29 mouse cellular contexts compared by ENCODE assay signal in genomic region chr16:36728959-36729358, GRCm38 (mm10). TPM values are rescaled to one million over a fixed set of nuclear protein-coding genes. Genes with fewer than 3 reads are reported as not detected.
DNase-seq lines count a peak whose midpoint lies in the region; ATAC-seq lines count a peak whose summit lies in the region.
"Had no signal": no experiment of that assay in that cellular context is flagged by ENCODE, and none has a peak within 500 bp of the region (broad histone marks: within the 10 kb centered on the region; RNA-seq: fewer than 3 reads in every experiment).

No protein-coding gene starts in this region.

- no peaks in the 10 kb centered on the region for H3K36me3 ChIP-seq in forebrain, embryonic 12.5 days (replicated peaks)
- no peaks in the 10 kb centered on the region for H3K36me3 ChIP-seq in midbrain, embryonic 16.5 days (ENCODE audit: control insufficient read depth, insufficient read depth, low read length)
- H3K36me3 ChIP-seq: embryonic facial prominence, embryonic 13.5 days; embryonic facial prominence, embryonic 15.5 days; forebrain, embryonic 10.5 days; forebrain, embryonic 15.5 days; G1E had no signal

- H3K27ac ChIP-seq in forebrain, embryonic 12.5 days, result no peak overlapping the region
- H3K27ac ChIP-seq in midbrain, embryonic 16.5 days (ENCODE audit: low read length), result no peak overlapping the region
- H3K27ac ChIP-seq: embryonic facial prominence, embryonic 13.5 days; embryonic facial prominence, embryonic 15.5 days; forebrain, embryonic 10.5 days; forebrain, embryonic 13.5 days; forebrain, embryonic 15.5 days had no signal

- ATAC-seq in common myeloid progenitor, adult 5-6 weeks (replicated peaks; ENCODE audit: low read depth, poor library complexity, severe bottlenecking), result peak; percentile 47; the same call in 1 of the 2 replicates
- ATAC-seq in megakaryocyte, adult 5-6 weeks (ENCODE audit: poor library complexity, severe bottlenecking), result peak; percentile 70
- ATAC-seq in neutrophil, adult 5-6 weeks (ENCODE audit: extremely low read depth, insufficient number of reproducible peaks, low FRiP score, poor library complexity, severe bottlenecking), result peak; percentile 44; the same call in 1 of the 2 replicates
- no peak for ATAC-seq in forebrain, embryonic 12.5 days (ENCODE audit: low FRiP score)
- no peak for ATAC-seq in midbrain, embryonic 16.5 days
- ATAC-seq: activated CD4-positive, CD25-positive, alpha-beta regulatory T cell, adult 4 months; forebrain, embryonic 13.5 days; forebrain, embryonic 15.5 days; forebrain, postnatal 0 days; Patski had no signal

- H3K9me3 ChIP-seq in forebrain, embryonic 12.5 days, result no peaks in the 10 kb centered on the region
- H3K9me3 ChIP-seq in midbrain, embryonic 16.5 days (replicated peaks; ENCODE audit: control insufficient read depth, low read length, poor library complexity, severe bottlenecking), result no peaks in the 10 kb centered on the region
- H3K9me3 ChIP-seq: embryonic facial prominence, embryonic 13.5 days; embryonic facial prominence, embryonic 15.5 days; forebrain, embryonic 10.5 days; forebrain, embryonic 13.5 days; forebrain, embryonic 15.5 days; G1E had no signal

- no peak overlapping the region for H3K4me3 ChIP-seq in forebrain, embryonic 12.5 days (replicated peaks)
- H3K4me3 ChIP-seq in midbrain, embryonic 16.5 days (ENCODE audit: low read depth, low read length), result no peak overlapping the region
- H3K4me3 ChIP-seq: embryonic facial prominence, embryonic 13.5 days; embryonic facial prominence, embryonic 15.5 days; erythroblast, embryonic 14.5 days; forebrain, embryonic 10.5 days; forebrain, embryonic 13.5 days; forebrain, embryonic 15.5 days had no signal

- H3K4me1 ChIP-seq in forebrain, embryonic 12.5 days, result no peaks in the 10 kb centered on the region
- no peaks in the 10 kb centered on the region for H3K4me1 ChIP-seq in midbrain, embryonic 16.5 days (ENCODE audit: control insufficient read depth, insufficient read depth, low read length)
- H3K4me1 ChIP-seq: embryonic facial prominence, embryonic 13.5 days; embryonic facial prominence, embryonic 15.5 days; forebrain, embryonic 10.5 days; forebrain, embryonic 13.5 days; forebrain, embryonic 15.5 days had no signal

- 87% methylated on average over 2 of the region's 2 CpGs for WGBS in forebrain, embryonic 12.5 days
- 92% methylated on average over 2 of the region's 2 CpGs for WGBS in midbrain, embryonic 16.5 days

- H3K9ac ChIP-seq in forebrain, embryonic 12.5 days, result no peak overlapping the region
- no peak overlapping the region for H3K9ac ChIP-seq in midbrain, embryonic 16.5 days (ENCODE audit: low read depth, low read length)
- H3K9ac ChIP-seq: embryonic facial prominence, embryonic 13.5 days; embryonic facial prominence, embryonic 15.5 days; forebrain, embryonic 13.5 days; forebrain, embryonic 15.5 days; forebrain, postnatal 0 days had no signal

- H3K27me3 ChIP-seq in forebrain, embryonic 12.5 days, result no peaks in the 10 kb centered on the region
- no peaks in the 10 kb centered on the region for H3K27me3 ChIP-seq in midbrain, embryonic 16.5 days (ENCODE audit: control insufficient read depth, insufficient read depth, low read depth, low read length)
- H3K27me3 ChIP-seq: embryonic facial prominence, embryonic 13.5 days; embryonic facial prominence, embryonic 15.5 days; forebrain, embryonic 13.5 days; forebrain, embryonic 15.5 days had no signal

- peak; percentile 23 for DNase-seq in A20 (ENCODE audit: low read depth, low spot score)
- DNase-seq in adrenal gland, postnatal 4 days (ENCODE audit: low spot score in 2 of 2), result no peak
- no peak for DNase-seq in cerebellum, adult 11-12 months
- DNase-seq: adrenal gland, adult 8-10 months; adrenal gland, postnatal 14 days; adrenal gland, postnatal 36 days; cerebellum, adult 11 months; cerebellum, adult 2 months; cerebellum, adult 9-10 months; cerebellum, postnatal 10 days; cerebellum, postnatal 25 days; embryo, embryonic 11 days; forebrain, postnatal 0 days had no signal

- H3K4me2 ChIP-seq in forebrain, embryonic 12.5 days, result no peak overlapping the region
- no peak overlapping the region for H3K4me2 ChIP-seq in midbrain, embryonic 16.5 days (ENCODE audit: low read length)
- H3K4me2 ChIP-seq: embryonic facial prominence, embryonic 13.5 days; embryonic facial prominence, embryonic 15.5 days; forebrain, embryonic 13.5 days; forebrain, embryonic 15.5 days had no signal

RNA-seq across cellular contexts. Expression of gene Ildr1, which starts 35.2 kb away (rescaled TPM):
- 0.44 TPM in 1 of 2 replicates, not detected in the other for total RNA-seq in common myeloid progenitor, adult 5-6 weeks (2017)
- 0.32 TPM in 1 of 2 replicates, not detected in the other for total RNA-seq in megakaryocyte, adult 5-6 weeks (2015)
- 0.08 and 0.26 TPM in 2 replicates for total RNA-seq in megakaryocyte, adult 5-6 weeks (2017)
- 3.8 and 4.4 TPM in 2 replicates for total RNA-seq in neutrophil, adult 5-6 weeks (2017)
- 1 to 10 TPM in 1 of 2 experiments, under 1 TPM in 1; 0.14 to 3.0 TPM for total RNA-seq in adrenal gland, postnatal 4 days (2021)
- 0.51 and 1.0 TPM in 2 replicates for polyA plus RNA-seq in forebrain, embryonic 12.5 days (2016; fragmentation: Nextera tagmentation; extraction: Ambion mirVana)
- polyA plus RNA-seq in midbrain, embryonic 16.5 days (2015; fragmentation: Nextera tagmentation; extraction: Ambion mirVana), result 0.48 and 0.64 TPM in 2 replicates
- total RNA-seq: adrenal gland, adult 18-20 months; adrenal gland, adult 8-10 months; adrenal gland, postnatal 14 days; adrenal gland, postnatal 36 days had no signal
- polyA plus RNA-seq: C2C12; erythroblast, embryonic 14.5 days; forebrain, embryonic 13.5 days; G1E; Patski had no signal

RNA-seq across cellular contexts. Expression of gene Slc15a2, which starts 55.8 kb away (rescaled TPM):
- 31.8 and 33.6 TPM in 2 replicates for total RNA-seq in common myeloid progenitor, adult 5-6 weeks (2017)
- total RNA-seq in megakaryocyte, adult 5-6 weeks (2015), result 4.1 and 6.7 TPM in 2 replicates
- 7.5 and 14.7 TPM in 2 replicates for total RNA-seq in megakaryocyte, adult 5-6 weeks (2017)
- total RNA-seq in neutrophil, adult 5-6 weeks (2017), result 63.0 and 75.4 TPM in 2 replicates
- 10 to 100 TPM in 1 of 2 experiments, 1 to 10 TPM in 1; 7.7 to 10.1 TPM for total RNA-seq in adrenal gland, postnatal 4 days (2021)
- polyA plus RNA-seq in forebrain, embryonic 12.5 days (2016; fragmentation: Nextera tagmentation; extraction: Ambion mirVana), result 4.1 and 4.9 TPM in 2 replicates
- polyA plus RNA-seq in midbrain, embryonic 16.5 days (2015; fragmentation: Nextera tagmentation; extraction: Ambion mirVana), result 8.8 and 12.5 TPM in 2 replicates
- polyA plus RNA-seq: C2C12; erythroblast, embryonic 14.5 days had no signal

Comparison
In these comparisons a context has a peak if more than half of its experiments do, and no peak if none do; other contexts are left out.
1. ATAC-seq: peak in common myeloid progenitor, adult 5-6 weeks (single experiment), megakaryocyte, adult 5-6 weeks (single experiment) and neutrophil, adult 5-6 weeks (single experiment); none in forebrain, embryonic 12.5 days (single experiment) and midbrain, embryonic 16.5 days (single experiment).